Mouse (Mus musculus): ENCODE data around the gene Glul. TPM values are rescaled to one million over a fixed set of nuclear protein-coding genes. Genes with fewer than 3 reads are reported as not detected.
"Not testable (repeated sequence)": the region's sequence is repeated elsewhere in the genome, so short reads cannot be mapped to it uniquely, and the experiment has no call there.

Glul gene
- polyA plus RNA-seq (2014; fragmentation: Nextera tagmentation; extraction: Ambion mirVana): 62.5 and 67.0 TPM in 2 replicates

DNA sequence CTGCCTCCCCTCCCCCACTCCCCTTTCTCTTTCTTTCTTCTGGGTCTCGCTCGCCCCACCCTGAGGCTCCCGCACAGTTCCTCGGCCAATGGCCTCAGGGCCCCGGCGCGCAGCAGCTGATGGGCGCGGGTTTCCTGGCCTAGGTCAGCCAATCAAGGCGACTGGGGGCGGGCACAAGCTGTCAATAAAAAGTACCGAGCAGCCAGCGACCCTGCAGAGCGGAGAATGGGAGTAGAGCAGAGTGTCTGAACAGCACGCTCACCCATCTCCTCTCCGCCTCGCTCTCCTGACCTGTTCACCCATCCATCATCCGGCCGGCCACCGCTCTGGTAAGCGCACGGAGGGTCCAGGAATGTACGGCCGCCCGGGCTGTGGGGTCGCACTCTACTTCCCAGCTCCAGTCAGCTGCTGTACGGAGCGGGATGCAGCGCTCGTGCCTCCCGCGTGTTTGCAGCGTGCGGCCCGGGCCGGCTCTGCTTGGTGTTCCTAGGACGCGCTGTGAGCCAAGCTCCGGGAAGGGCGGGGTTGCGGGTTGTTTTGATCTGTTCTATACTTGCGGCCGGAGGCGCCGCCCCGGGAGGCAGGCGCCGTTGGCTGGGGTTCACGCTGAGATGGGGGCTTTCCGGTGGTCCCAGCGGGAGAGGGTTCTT lies at the start of gene Glul, which contains the start of gene Teddm2:
Gene Glul (plus strand): TSS at position 214 of the 650 bp plus-strand sequence.
Gene Teddm2 (minus strand): TSS at position 498 of the 650 bp plus-strand sequence.
- H3K27me3 ChIP-seq (ENCODE audit: control insufficient read depth, insufficient read depth, low read length): no peaks in the 10 kb centered on the region
- peak within 1 kb of the TSS; percentile 62 to 94 for H3K4me3 ChIP-seq (ENCODE audit: control insufficient read depth in 1 of 2, insufficient read depth in 1 of 2, low read depth in 1 of 2, low read length in 2 of 2)
- peaks cover 23% of the 10 kb centered on the region for H3K36me3 ChIP-seq (ENCODE audit: control insufficient read depth, insufficient read depth, low read length)
- H3K4me1 ChIP-seq (ENCODE audit: control insufficient read depth in 2 of 2, insufficient read depth in 2 of 2, low read length in 2 of 2): peaks cover 7 to 21% of the 10 kb centered on the region in 2 experiments; a peak in 3 of 4 replicates
- H3K27ac ChIP-seq (replicated peaks in 1 of 2; ENCODE audit: control insufficient read depth in 1 of 2, insufficient read depth in 1 of 2, low read depth in 2 of 2, low read length in 2 of 2): peak within 1 kb of the TSS; percentile 89 to 96
- ATAC-seq (ENCODE audit: insufficient number of reproducible peaks, insufficient read depth, low FRiP score, low read depth): peak; percentile 96
- peak within 1 kb of the TSS; percentile 87 for H3K9ac ChIP-seq (ENCODE audit: low read length)
- H3K9me3 ChIP-seq (ENCODE audit: control insufficient read depth, low read length): no peaks in the 10 kb centered on the region
- H3K4me2 ChIP-seq (ENCODE audit: low read length): peak within 1 kb of the TSS; percentile 82
- under 1% methylated on average over 51 of the region's 51 CpGs for WGBS

DNA sequence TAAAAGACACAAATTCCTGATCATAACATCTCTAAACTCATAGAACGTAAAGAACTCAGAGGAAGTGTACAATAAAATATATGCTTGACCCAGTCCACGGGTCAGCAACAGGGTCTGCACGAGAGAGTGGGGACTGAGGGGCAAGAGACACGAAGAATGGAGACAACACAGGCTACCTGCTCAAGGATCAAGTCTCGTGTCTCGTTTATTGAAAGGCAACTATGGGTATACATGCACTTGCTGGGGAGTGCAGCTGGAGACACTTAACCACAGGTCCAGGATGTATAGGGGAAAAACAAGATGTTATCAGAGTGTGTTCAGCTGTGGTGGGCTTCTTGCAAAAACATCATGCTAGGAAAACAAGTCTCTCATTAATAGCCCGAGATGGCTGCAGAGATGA lies 47.0 kb upstream of the Glul start:
- not testable (repeated sequence) for ATAC-seq (ENCODE audit: insufficient number of reproducible peaks, insufficient read depth, low FRiP score, low read depth); H3K9ac ChIP-seq (ENCODE audit: low read length); H3K9me3 ChIP-seq (ENCODE audit: control insufficient read depth, low read length); H3K36me3 ChIP-seq (ENCODE audit: control insufficient read depth, insufficient read depth, low read length); H3K4me1 ChIP-seq (ENCODE audit: control insufficient read depth in 2 of 2, insufficient read depth in 2 of 2, low read length in 2 of 2); H3K27ac ChIP-seq (replicated peaks in 1 of 2; ENCODE audit: control insufficient read depth in 1 of 2, insufficient read depth in 1 of 2, low read depth in 2 of 2, low read length in 2 of 2); H3K4me3 ChIP-seq (ENCODE audit: control insufficient read depth in 1 of 2, insufficient read depth in 1 of 2, low read depth in 1 of 2, low read length in 2 of 2); H3K27me3 ChIP-seq (ENCODE audit: control insufficient read depth, insufficient read depth, low read length); H3K4me2 ChIP-seq (ENCODE audit: low read length)
- 73% methylated on average over 7 of the region's 7 CpGs for WGBS

DNA sequence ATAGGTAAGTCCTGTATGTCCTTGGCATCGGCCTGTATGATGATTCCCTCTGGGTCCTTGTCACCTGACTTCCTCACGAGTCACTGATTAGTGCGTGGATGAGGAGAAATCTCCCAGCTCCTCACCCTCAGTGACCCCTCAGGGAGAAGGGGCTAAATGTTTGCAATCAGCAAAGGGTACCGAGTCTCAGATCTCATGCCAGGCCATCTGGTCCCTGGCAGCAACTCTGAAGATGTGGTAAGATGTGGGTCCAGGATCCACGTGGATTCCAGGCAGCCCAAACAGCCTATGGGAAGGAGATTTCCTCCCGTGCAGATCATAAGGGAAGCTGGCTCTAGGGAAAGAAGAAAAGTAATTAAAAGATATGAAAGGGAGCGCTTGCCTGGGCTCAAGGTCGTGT lies 43.8 kb upstream of the Glul start:
- Histone ChIP-seq H3K27me3 (ENCODE audit: control insufficient read depth, insufficient read depth, low read length) (no peaks in the 10 kb centered on the region), H3K9me3 (ENCODE audit: control insufficient read depth, low read length) (no peaks in the 10 kb centered on the region), H3K4me2 (ENCODE audit: low read length) (no peak overlapping the region), H3K9ac (ENCODE audit: low read length) (no peak overlapping the region), H3K4me1 (ENCODE audit: control insufficient read depth in 2 of 2, insufficient read depth in 2 of 2, low read length in 2 of 2) (no peaks in the 10 kb centered on the region), H3K4me3 (ENCODE audit: control insufficient read depth in 1 of 2, insufficient read depth in 1 of 2, low read depth in 1 of 2, low read length in 2 of 2) (no peak overlapping the region), H3K36me3 (ENCODE audit: control insufficient read depth, insufficient read depth, low read length) (no peaks in the 10 kb centered on the region), H3K27ac (replicated peaks in 1 of 2; ENCODE audit: control insufficient read depth in 1 of 2, insufficient read depth in 1 of 2, low read depth in 2 of 2, low read length in 2 of 2) (no peak overlapping the region)
- WGBS: 65% methylated on average over 8 of the region's 8 CpGs
- ATAC-seq (ENCODE audit: insufficient number of reproducible peaks, insufficient read depth, low FRiP score, low read depth): no peak

DNA sequence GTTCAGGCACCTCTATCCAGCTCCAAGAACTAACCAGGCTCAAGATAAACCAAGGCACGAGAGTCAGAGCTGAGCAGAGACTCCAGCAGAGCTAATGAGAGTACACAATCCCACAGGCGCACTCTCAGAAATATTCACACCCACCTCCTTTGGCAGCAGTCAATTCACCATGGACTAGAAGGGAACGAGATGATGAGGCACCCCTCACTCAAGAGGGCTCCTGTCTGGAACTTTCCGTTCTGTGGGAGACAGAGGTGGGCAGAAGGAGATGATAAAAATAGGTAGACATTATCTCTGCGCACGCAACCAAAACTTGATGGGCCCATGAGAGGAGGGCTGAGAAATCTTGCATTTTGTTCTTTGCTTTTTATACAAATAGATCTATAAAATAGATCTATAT lies 25.7 kb upstream of the Glul start, which contains the start of gene Teddm1b:
Gene Teddm1b (plus strand): TSS at position 301 of the 400 bp plus-strand sequence.
- H3K9me3 ChIP-seq (ENCODE audit: control insufficient read depth, low read length): no peaks in the 10 kb centered on the region
- no peak within 1 kb of the TSS for H3K4me3 ChIP-seq (ENCODE audit: control insufficient read depth in 1 of 2, insufficient read depth in 1 of 2, low read depth in 1 of 2, low read length in 2 of 2)
- H3K36me3 ChIP-seq (ENCODE audit: control insufficient read depth, insufficient read depth, low read length): no peaks in the 10 kb centered on the region
- no peak within 1 kb of the TSS for H3K9ac ChIP-seq (ENCODE audit: low read length)
- H3K4me2 ChIP-seq (ENCODE audit: low read length): no peak within 1 kb of the TSS
- no peaks in the 10 kb centered on the region for H3K27me3 ChIP-seq (ENCODE audit: control insufficient read depth, insufficient read depth, low read length)
- no peaks in the 10 kb centered on the region; a peak in 1 of 4 replicates for H3K4me1 ChIP-seq (ENCODE audit: control insufficient read depth in 2 of 2, insufficient read depth in 2 of 2, low read length in 2 of 2)
- H3K27ac ChIP-seq (replicated peaks in 1 of 2; ENCODE audit: control insufficient read depth in 1 of 2, insufficient read depth in 1 of 2, low read depth in 2 of 2, low read length in 2 of 2): no peak within 1 kb of the TSS
- no peak for ATAC-seq (ENCODE audit: insufficient number of reproducible peaks, insufficient read depth, low FRiP score, low read depth)
- 69% methylated on average over 6 of the region's 6 CpGs for WGBS

DNA sequence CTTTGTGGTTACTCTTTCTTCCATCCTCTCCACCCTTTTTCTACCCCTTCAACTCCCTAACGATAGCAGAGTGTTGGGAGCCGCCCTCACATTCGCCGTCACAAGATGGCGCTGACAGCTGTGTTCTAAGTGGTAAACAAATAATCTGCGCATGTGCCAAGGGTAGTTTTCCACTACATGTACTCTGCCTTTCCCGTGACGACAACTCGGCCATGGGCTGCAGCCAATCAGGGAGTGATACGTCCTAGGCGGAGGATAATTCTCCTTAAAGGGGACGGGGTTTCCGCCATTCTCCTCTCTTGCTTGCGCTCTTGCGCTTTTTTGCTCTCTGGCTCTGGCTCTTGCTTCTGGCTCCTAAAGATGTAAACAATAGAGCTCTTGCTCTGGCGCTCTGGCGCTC lies 19.4 kb upstream of the Glul start:
- H3K4me3 ChIP-seq (ENCODE audit: control insufficient read depth in 1 of 2, insufficient read depth in 1 of 2, low read depth in 1 of 2, low read length in 2 of 2); H3K27me3 ChIP-seq (ENCODE audit: control insufficient read depth, insufficient read depth, low read length); ATAC-seq (ENCODE audit: insufficient number of reproducible peaks, insufficient read depth, low FRiP score, low read depth); H3K9ac ChIP-seq (ENCODE audit: low read length); H3K9me3 ChIP-seq (ENCODE audit: control insufficient read depth, low read length); H3K4me2 ChIP-seq (ENCODE audit: low read length); H3K36me3 ChIP-seq (ENCODE audit: control insufficient read depth, insufficient read depth, low read length); H3K4me1 ChIP-seq (ENCODE audit: control insufficient read depth in 2 of 2, insufficient read depth in 2 of 2, low read length in 2 of 2); H3K27ac ChIP-seq (replicated peaks in 1 of 2; ENCODE audit: control insufficient read depth in 1 of 2, insufficient read depth in 1 of 2, low read depth in 2 of 2, low read length in 2 of 2): not testable (repeated sequence)
- WGBS: 94% methylated on average over 17 of the region's 17 CpGs

DNA sequence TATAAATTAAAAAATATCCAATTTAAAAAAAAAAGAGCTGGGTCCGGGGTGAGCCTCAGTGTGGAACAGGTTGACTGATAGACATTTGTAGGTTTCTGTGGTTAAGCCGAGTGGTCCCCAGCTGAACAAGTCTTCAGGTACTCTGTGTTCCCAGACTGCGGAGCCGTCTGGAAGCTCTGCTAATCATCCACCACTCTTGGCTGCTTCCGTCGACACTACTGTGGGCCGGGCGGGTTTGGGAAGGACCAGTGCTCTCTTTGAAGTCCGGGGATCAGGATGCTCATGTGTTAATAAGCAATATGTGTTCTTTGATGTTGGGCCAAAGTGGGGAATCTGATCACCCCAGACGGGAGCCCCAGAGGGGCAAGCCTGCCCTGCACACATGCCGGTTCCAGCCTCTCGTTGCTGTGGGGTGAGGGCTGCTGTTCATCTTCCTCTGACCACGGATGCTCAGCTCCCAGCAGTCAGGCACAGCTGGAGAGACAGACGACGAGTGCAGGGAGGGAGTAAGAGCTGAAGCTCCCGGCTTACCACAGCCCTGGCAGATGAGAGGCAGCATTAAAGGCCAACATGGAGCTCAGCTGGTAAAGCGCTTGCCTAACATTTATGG lies 13.6 kb upstream of the Glul start:
- no peaks in the 10 kb centered on the region for H3K36me3 ChIP-seq (ENCODE audit: control insufficient read depth, insufficient read depth, low read length)
- no peaks in the 10 kb centered on the region for H3K4me1 ChIP-seq (ENCODE audit: control insufficient read depth in 2 of 2, insufficient read depth in 2 of 2, low read length in 2 of 2)
- no peak overlapping the region for H3K4me2 ChIP-seq (ENCODE audit: low read length)
- H3K4me3 ChIP-seq (ENCODE audit: control insufficient read depth in 1 of 2, insufficient read depth in 1 of 2, low read depth in 1 of 2, low read length in 2 of 2): no peak overlapping the region
- no peak for ATAC-seq (ENCODE audit: insufficient number of reproducible peaks, insufficient read depth, low FRiP score, low read depth)
- 25% methylated on average over 17 of the region's 17 CpGs for WGBS
- no peaks in the 10 kb centered on the region for H3K9me3 ChIP-seq (ENCODE audit: control insufficient read depth, low read length)
- H3K27ac ChIP-seq (replicated peaks in 1 of 2; ENCODE audit: control insufficient read depth in 1 of 2, insufficient read depth in 1 of 2, low read depth in 2 of 2, low read length in 2 of 2): no peak overlapping the region
- no peaks in the 10 kb centered on the region for H3K27me3 ChIP-seq (ENCODE audit: control insufficient read depth, insufficient read depth, low read length)
- H3K9ac ChIP-seq (ENCODE audit: low read length): no peak overlapping the region

DNA sequence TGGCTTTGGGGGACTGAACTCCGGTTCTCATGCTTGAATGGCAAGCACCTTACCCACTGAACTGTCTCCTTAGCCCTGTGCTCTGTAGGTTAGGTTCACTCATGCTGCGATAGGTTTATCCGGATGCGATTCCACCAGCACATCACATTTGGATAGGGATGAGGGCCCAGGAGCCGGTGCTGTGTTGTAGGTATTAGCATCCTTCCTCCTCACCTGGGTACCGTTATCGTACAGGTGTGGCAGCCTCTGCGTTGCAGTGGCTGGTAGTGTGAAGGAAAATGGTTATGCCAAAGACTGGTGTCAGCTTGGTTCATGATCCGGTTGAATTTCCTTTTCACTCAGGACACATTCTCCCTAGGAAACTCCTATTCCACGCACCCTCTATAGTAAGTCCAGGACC lies 9.6 kb upstream of the Glul start:
- Histone ChIP-seq H3K27me3 (ENCODE audit: control insufficient read depth, insufficient read depth, low read length) (no peaks in the 10 kb centered on the region), H3K4me1 (ENCODE audit: control insufficient read depth in 2 of 2, insufficient read depth in 2 of 2, low read length in 2 of 2) (no peaks in the 10 kb centered on the region)
- no peak for ATAC-seq (ENCODE audit: insufficient number of reproducible peaks, insufficient read depth, low FRiP score, low read depth)

More for the DNA sequence above, 9.6 kb upstream of the Glul start:
- Histone ChIP-seq H3K9ac (ENCODE audit: low read length) (no peak overlapping the region), H3K27ac (replicated peaks in 1 of 2; ENCODE audit: control insufficient read depth in 1 of 2, insufficient read depth in 1 of 2, low read depth in 2 of 2, low read length in 2 of 2) (no peak overlapping the region), H3K4me3 (ENCODE audit: control insufficient read depth in 1 of 2, insufficient read depth in 1 of 2, low read depth in 1 of 2, low read length in 2 of 2) (no peak overlapping the region), H3K36me3 (ENCODE audit: control insufficient read depth, insufficient read depth, low read length) (no peaks in the 10 kb centered on the region), H3K9me3 (ENCODE audit: control insufficient read depth, low read length) (no peaks in the 10 kb centered on the region), H3K4me2 (ENCODE audit: low read length) (no peak overlapping the region)
- WGBS: 86% methylated on average over 10 of the region's 10 CpGs
